9 mouse cellular contexts compared by ENCODE assay signal in the genomic region with DNA sequence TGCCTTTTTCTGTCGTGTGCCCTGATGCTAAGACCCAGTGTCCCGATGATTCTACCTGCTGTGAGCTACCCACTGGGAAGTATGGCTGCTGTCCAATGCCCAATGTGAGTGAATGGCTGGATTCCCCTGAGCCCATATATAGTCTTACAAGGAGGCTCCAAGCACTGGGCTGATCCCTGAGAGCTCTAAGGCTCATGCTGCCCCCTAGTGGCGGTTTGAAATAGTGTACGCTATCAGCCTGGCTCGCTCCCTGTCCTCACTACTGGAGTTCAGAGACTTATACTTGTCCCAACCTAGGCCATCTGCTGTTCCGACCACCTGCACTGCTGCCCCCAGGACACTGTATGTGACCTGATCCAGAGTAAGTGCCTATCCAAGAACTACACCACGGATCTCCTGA. TPM values are rescaled to one million over a fixed set of nuclear protein-coding genes. Genes with fewer than 3 reads are reported as not detected.
A peak's percentile ranks its signal among the peaks of the same experiment; 100 is the strongest.
DNase-seq lines count a peak whose midpoint lies in the region; ATAC-seq and TF ChIP-seq lines count a peak whose summit lies in the region.
"Had no signal": no experiment of that assay in that cellular context is flagged by ENCODE, and none has a peak within 500 bp of the region (broad histone marks: within the 10 kb centered on the region; RNA-seq: fewer than 3 reads in every experiment).

No protein-coding gene starts in this region.

- peak; percentile 88 for DNase-seq in forebrain, embryonic 10.5 days (ENCODE audit: extremely low spot score, low spot score)
- DNase-seq in heart, postnatal 36 days: peak; percentile 87 to 89
- peak; percentile 90 for DNase-seq in layer of hippocampus, adult 9-10 months (ENCODE audit: low spot score)
- peak; percentile 92 for DNase-seq in lung, postnatal 14 days
- DNase-seq in ovary, postnatal 36 days (ENCODE audit: low spot score): peak; percentile 78
- peak; percentile 52 to 86 for DNase-seq in thymus, postnatal 10 days (ENCODE audit: low spot score in 2 of 2)

- peaks cover 62% of the 10 kb centered on the region for H3K36me3 ChIP-seq in forebrain, embryonic 10.5 days (replicated peaks)

- TF ChIP-seq CTCF in bone marrow, adult 2 months (IDR thresholded peaks at IDR 0.05; ENCODE audit: control insufficient read depth, insufficient read depth, low read length): peak; percentile 98

- WGBS in bone marrow, adult 2 months: 28% methylated on average over 7 of the region's 7 CpGs
- whole genome bisulfite sequencing in forebrain, embryonic 10.5 days: 7% methylated on average over 7 of the region's 7 CpGs

- no peak for TF ChIP-seq POLR2A in bone marrow, adult 2 months (IDR thresholded peaks at IDR 0.05; ENCODE audit: borderline replicate concordance, control insufficient read depth, low read depth, low read length)

- H3K4me3 ChIP-seq in bone marrow, adult 2 months (replicated peaks; ENCODE audit: control insufficient read depth, low read depth, low read length): no peak overlapping the region
- peak overlapping the region; percentile 18; the same call in 1 of the 2 replicates for H3K4me3 ChIP-seq in forebrain, embryonic 10.5 days
- H3K4me3 ChIP-seq: erythroblast, embryonic 14.5 days had no signal

- H3K9me3 ChIP-seq in forebrain, embryonic 10.5 days: no peaks in the 10 kb centered on the region

- peak; percentile 54 for ATAC-seq in CD4-positive, CD25-positive, alpha-beta regulatory T cell, adult 4 months

- H3K27me3 ChIP-seq in forebrain, embryonic 10.5 days (ENCODE audit: poor library complexity, severe bottlenecking): peaks cover 50% of the 10 kb centered on the region

- H3K27ac ChIP-seq in bone marrow, adult 2 months (ENCODE audit: control insufficient read depth, insufficient read depth, low read depth, low read length, poor library complexity): no peak overlapping the region
- no peak overlapping the region for H3K27ac ChIP-seq in forebrain, embryonic 10.5 days

- peaks cover 10% of the 10 kb centered on the region; the same call in 1 of the 2 replicates for H3K4me1 ChIP-seq in bone marrow, adult 2 months (ENCODE audit: control insufficient read depth, insufficient read depth, low read length)
- peaks cover 58% of the 10 kb centered on the region for H3K4me1 ChIP-seq in forebrain, embryonic 10.5 days

- intact Hi-C loops in heart, postnatal 36 days (cut with DNase I): loop anchor here (5.0 kb wide), 1 partner anchor 217 kb away; no protein-coding TSS in a partner anchor

RNA-seq across cellular contexts. Expression of a gene that starts 4.3 kb away (rescaled TPM):
- polyA plus RNA-seq in CD4-positive, CD25-positive, alpha-beta regulatory T cell, adult 4 months (2017; shearing (Covaris generic)): 10 to 100 TPM; 23.3 to 51.4 TPM
- 57.7 and 87.0 TPM in 2 replicates for polyA plus RNA-seq in bone marrow, adult 2 months (2011; ENCODE audit: insufficient read depth, insufficient read length, low replicate concordance, missing spikeins)
- 66.2 and 70.1 TPM in 2 replicates for polyA plus RNA-seq in forebrain, embryonic 10.5 days (2016; fragmentation: Nextera tagmentation; extraction: Ambion mirVana)
- 100 to 1,000 TPM; 113 to 122 TPM for total RNA-seq in heart, postnatal 36 days (2021)

RNA-seq across cellular contexts. Expression of a gene that starts 13.1 kb away (rescaled TPM):
- polyA plus RNA-seq in CD4-positive, CD25-positive, alpha-beta regulatory T cell, adult 4 months (2017; shearing (Covaris generic)): not detected
- polyA plus RNA-seq in bone marrow, adult 2 months (2011; ENCODE audit: insufficient read depth, insufficient read length, low replicate concordance, missing spikeins): 0.65 and 2.7 TPM in 2 replicates
- 2.2 and 2.8 TPM in 2 replicates for polyA plus RNA-seq in forebrain, embryonic 10.5 days (2016; fragmentation: Nextera tagmentation; extraction: Ambion mirVana)
- 1 to 10 TPM; 4.3 to 5.2 TPM for total RNA-seq in heart, postnatal 36 days (2021)

RNA-seq across cellular contexts. Expression of a gene that starts 26.7 kb away (rescaled TPM):
- polyA plus RNA-seq in CD4-positive, CD25-positive, alpha-beta regulatory T cell, adult 4 months (2017; shearing (Covaris generic)): 10 to 100 TPM; 44.0 to 44.2 TPM
- 207 and 269 TPM in 2 replicates for polyA plus RNA-seq in bone marrow, adult 2 months (2011; ENCODE audit: insufficient read depth, insufficient read length, low replicate concordance, missing spikeins)
- 255 and 262 TPM in 2 replicates for polyA plus RNA-seq in forebrain, embryonic 10.5 days (2016; fragmentation: Nextera tagmentation; extraction: Ambion mirVana)
- 100 to 1,000 TPM; 174 to 183 TPM for total RNA-seq in heart, postnatal 36 days (2021)

RNA-seq across cellular contexts. Expression of a gene that starts 35.5 kb away (rescaled TPM):
- polyA plus RNA-seq in CD4-positive, CD25-positive, alpha-beta regulatory T cell, adult 4 months (2017; shearing (Covaris generic)): 1 to 10 TPM in 1 of 2 experiments, under 1 TPM in 1; 0.36 to 1.5 TPM
- 432 and 648 TPM in 2 replicates for polyA plus RNA-seq in bone marrow, adult 2 months (2011; ENCODE audit: insufficient read depth, insufficient read length, low replicate concordance, missing spikeins)
- 5.0 and 6.4 TPM in 2 replicates for polyA plus RNA-seq in forebrain, embryonic 10.5 days (2016; fragmentation: Nextera tagmentation; extraction: Ambion mirVana)
- total RNA-seq in heart, postnatal 36 days (2021): 1 to 10 TPM; 3.1 to 3.8 TPM

RNA-seq across cellular contexts. Expression of a gene that starts 41.2 kb away (rescaled TPM):
- polyA plus RNA-seq in CD4-positive, CD25-positive, alpha-beta regulatory T cell, adult 4 months (2017; shearing (Covaris generic)): 1 to 10 TPM; 3.3 to 3.5 TPM
- polyA plus RNA-seq in bone marrow, adult 2 months (2011; ENCODE audit: insufficient read depth, insufficient read length, low replicate concordance, missing spikeins): 2.3 and 3.2 TPM in 2 replicates
- polyA plus RNA-seq in forebrain, embryonic 10.5 days (2016; fragmentation: Nextera tagmentation; extraction: Ambion mirVana): 10.5 and 13.5 TPM in 2 replicates
- under 1 TPM in 1 of 2 experiments, not detected in 1; 0.19 TPM for total RNA-seq in heart, postnatal 36 days (2021)
